Mouse (Mus musculus) embryonic facial prominence, embryonic 11.5 days (tissue): ENCODE results near the gene Tmed10. TPM values are rescaled to one million over a fixed set of nuclear protein-coding genes. Genes with fewer than 3 reads are reported as not detected.

Experiments
- ATAC-seq: fragments of 200-750 bp; cut with Nextera tagmentation; replicated peaks from 2 replicates; pipeline ENCODE4 v1.8.0; 2017; ENCODE audit warnings: low read depth; ENCODE audit not compliant: insufficient number of reproducible peaks, low FRiP score, low TSS enrichment
- DNase-seq: peaks from one replicate; pipeline ENCODE4 v3.0.0-alpha.2; 2015; ENCODE audit warnings: low spot score
- H3K27ac ChIP-seq: fragments of 300-500 bp; sonication (generic); replicated peaks from 2 replicates; pipeline ENCODE4 v1.5.1; 2014; ENCODE audit warnings: mild to moderate bottlenecking, low read depth, low read length, control low read depth
- H3K27me3 ChIP-seq: fragments of 300-500 bp; sonication (generic); 2 replicates; pipeline ENCODE4 v1.6.1; 2014; ENCODE audit warnings: mild to moderate bottlenecking, low read length, moderate library complexity, mixed read lengths; ENCODE audit not compliant: control insufficient read depth, insufficient read depth
- H3K36me3 ChIP-seq: fragments of 300-500 bp; sonication (generic); replicated peaks from 2 replicates; pipeline ENCODE4 v1.6.1; 2014; ENCODE audit warnings: low read depth, mild to moderate bottlenecking, low read length, moderate library complexity, mixed read lengths; ENCODE audit not compliant: control insufficient read depth, insufficient read depth
- H3K4me1 ChIP-seq: fragments of 300-500 bp; sonication (generic); 2 replicates; pipeline ENCODE4 v1.6.1; 2014; ENCODE audit warnings: low read length, mixed read lengths; ENCODE audit not compliant: control insufficient read depth, insufficient read depth
- H3K4me2 ChIP-seq: fragments of 300-500 bp; sonication (generic); 2 replicates; pipeline ENCODE4 v1.6.1; 2014; ENCODE audit warnings: low read depth, mild to moderate bottlenecking, control low read depth, low read length, moderate library complexity
- H3K4me3 ChIP-seq: fragments of 300-500 bp; sonication (generic); 2 replicates; pipeline ENCODE4 v1.5.1; 2014; ENCODE audit warnings: low read depth, low read length, control low read depth
- H3K9ac ChIP-seq: fragments of 300-500 bp; sonication (generic); replicated peaks from 2 replicates; pipeline ENCODE4 v1.6.1; 2014; ENCODE audit warnings: mild to moderate bottlenecking, control low read depth, low read length
- H3K9me3 ChIP-seq: fragments of 300-500 bp; sonication (generic); replicated peaks from 2 replicates; pipeline ENCODE4 v1.6.1; 2016; ENCODE audit warnings: mild to moderate bottlenecking, low read length, inconsistent platforms, mixed read lengths; ENCODE audit not compliant: control insufficient read depth
- WGBS: fragments of 180-500 bp; shearing (Covaris S2); extraction: QIAGEN DNeasy Blood & Tissue Kit; methylation state at CpG from one replicate; pipeline ENCODE4 v1.1.7; 2014; 5-methylcytosine and 5-hydroxymethylcytosine counted together
- polyA plus RNA-seq: library from polyadenylated mRNA; unstranded; fragments of >200 nt; fragmentation: Nextera tagmentation; extraction: Ambion mirVana; gene quantifications from 2 replicates; pipeline ENCODE4 v1.2.1, GENCODE M21; 2014

Gene Tmed10
- polyA plus RNA-seq, 1 experiment from 2014 or later = 297 TPM

DNA sequence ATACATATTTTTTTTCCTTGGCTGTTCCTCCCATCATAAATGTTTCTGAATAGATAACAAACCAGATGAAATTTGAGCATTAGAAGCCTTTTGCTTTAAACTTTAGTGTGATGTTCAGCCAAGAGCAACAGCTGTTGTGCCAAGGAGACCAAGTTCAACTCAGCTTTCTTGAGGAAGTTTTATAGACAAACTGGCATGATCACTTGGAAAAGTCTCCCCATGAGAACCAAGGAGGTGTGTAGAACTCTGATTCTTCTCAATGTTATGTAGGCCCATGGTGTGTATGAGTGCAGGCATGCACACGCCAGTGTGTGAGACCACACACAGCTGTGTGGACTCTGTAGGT is 75.8 kb downstream of the Tmed10 start:
- Histone ChIP-seq H3K9me3 (no peaks in the 10 kb centered on the region), H3K27ac (no peak overlapping the region), H3K27me3 (no peaks in the 10 kb centered on the region), H3K4me2 (no peak overlapping the region), H3K4me3 (no peak overlapping the region), H3K9ac (no peak overlapping the region), H3K4me1 (no peaks in the 10 kb centered on the region), H3K36me3 (peaks cover 8% of the 10 kb centered on the region)
- ATAC-seq (no peak), DNase-seq (no peak)
- WGBS = 82% methylated on average over 1 of the region's 1 CpGs

DNA sequence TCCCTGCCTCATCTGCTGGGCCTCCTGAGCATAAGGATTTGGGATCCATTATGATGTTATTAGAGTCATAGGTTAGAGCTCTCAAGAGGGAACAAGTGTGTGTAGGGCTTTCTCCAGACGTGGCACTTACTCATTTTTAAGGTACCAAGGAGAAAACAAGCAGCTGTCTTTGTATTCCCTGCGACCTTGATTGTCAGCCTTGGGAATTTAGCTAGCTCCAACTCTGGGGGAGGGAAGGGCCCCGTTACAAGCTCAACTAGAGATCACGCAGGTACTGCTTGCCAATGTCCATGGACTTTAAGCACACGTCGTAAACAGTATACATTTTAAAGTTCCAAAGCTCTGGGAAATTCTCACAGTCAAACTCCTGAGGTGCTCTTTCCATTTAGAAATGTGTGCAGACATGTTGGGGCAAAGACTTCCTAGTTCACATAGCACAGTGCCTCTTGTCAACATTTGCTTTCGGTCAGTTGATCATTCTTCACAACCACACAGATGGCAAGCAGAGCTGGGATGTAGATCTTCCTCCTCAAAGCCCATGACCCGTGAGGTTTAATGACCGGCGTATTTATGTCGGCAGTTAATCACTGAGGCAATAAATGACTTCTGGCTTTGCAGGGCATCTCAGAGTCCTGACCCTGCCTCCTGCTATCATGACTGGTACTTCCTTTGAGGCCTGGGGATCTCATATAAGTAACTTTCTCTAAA is 76.4 kb downstream of the Tmed10 start:
- Histone ChIP-seq H3K36me3 (peaks cover 6% of the 10 kb centered on the region), H3K27me3 (no peaks in the 10 kb centered on the region), H3K4me3 (no peak overlapping the region), H3K9me3 (no peaks in the 10 kb centered on the region), H3K4me1 (no peaks in the 10 kb centered on the region), H3K4me2 (no peak overlapping the region), H3K9ac (no peak overlapping the region), H3K27ac (no peak overlapping the region)
- 73% methylated on average over 11 of the region's 11 CpGs for WGBS
- ATAC-seq (no peak), DNase-seq (no peak)

DNA sequence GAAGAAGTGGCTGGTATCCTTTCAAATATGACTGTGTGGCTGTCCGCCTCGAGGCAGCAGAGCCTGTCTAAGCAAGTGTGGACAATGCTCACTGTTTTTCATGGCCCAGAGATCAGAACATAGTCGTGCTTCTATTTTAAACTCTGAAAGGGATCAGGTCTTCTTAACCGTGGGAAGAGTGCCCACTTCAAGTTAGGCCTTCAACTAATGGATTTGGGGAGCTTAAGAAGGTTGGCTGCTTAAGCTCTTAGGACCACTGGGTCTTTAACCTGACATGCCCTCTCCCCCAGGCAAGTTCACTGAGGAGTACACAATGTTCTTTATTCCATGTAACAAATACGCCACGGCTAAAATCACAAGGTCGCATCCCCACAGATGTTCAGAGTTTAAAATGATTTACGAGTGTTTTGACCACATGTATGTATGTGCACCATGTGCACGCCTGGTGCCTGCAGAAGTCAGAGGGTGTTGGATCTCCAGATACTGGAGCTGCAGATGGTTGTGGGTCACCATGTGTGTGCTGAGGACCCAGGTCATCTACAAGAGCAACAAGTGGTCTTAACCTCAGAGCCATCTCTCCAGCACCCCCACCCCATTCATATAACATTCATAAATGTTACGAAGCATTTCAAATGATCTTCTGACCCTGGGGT is 77.2 kb downstream of the Tmed10 start:
- H3K9me3 ChIP-seq = no peaks in the 10 kb centered on the region
- H3K27me3 ChIP-seq = no peaks in the 10 kb centered on the region
- H3K27ac ChIP-seq = no peak overlapping the region
- no peak overlapping the region for H3K4me2 ChIP-seq
- 69% methylated on average over 10 of the region's 10 CpGs for WGBS
- H3K9ac ChIP-seq = no peak overlapping the region
- no peaks in the 10 kb centered on the region for H3K4me1 ChIP-seq
- DNase-seq (no peak), ATAC-seq (no peak)
- H3K36me3 ChIP-seq = peaks cover 5% of the 10 kb centered on the region
- no peak overlapping the region for H3K4me3 ChIP-seq

DNA sequence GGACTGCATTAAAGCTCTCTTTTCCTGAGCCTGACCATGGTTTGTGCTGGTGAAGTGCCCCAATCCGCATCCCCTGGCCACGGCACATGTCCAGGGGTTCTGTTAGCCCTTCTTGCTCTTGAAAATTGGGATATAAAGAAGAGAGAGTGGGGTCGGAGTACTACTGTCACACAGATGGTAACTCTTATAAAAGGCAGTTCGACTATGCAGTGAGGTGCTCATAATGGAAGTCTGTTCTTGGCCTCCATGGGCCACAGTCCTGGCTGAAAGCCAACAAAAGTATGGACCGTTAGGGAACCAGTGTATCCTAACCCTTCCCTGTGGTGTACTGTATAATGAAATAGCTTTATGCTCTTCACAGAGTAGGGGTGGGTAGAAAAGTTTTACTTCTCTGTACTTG is 77.7 kb downstream of the Tmed10 start:
- Histone ChIP-seq H3K4me3 (no peak overlapping the region), H3K9ac (no peak overlapping the region), H3K27me3 (no peaks in the 10 kb centered on the region), H3K4me2 (no peak overlapping the region), H3K4me1 (no peaks in the 10 kb centered on the region), H3K27ac (no peak overlapping the region), H3K9me3 (no peaks in the 10 kb centered on the region), H3K36me3 (peaks cover 5% of the 10 kb centered on the region)
- WGBS = 68% methylated on average over 5 of the region's 5 CpGs
- ATAC-seq (no peak), DNase-seq (no peak)

DNA sequence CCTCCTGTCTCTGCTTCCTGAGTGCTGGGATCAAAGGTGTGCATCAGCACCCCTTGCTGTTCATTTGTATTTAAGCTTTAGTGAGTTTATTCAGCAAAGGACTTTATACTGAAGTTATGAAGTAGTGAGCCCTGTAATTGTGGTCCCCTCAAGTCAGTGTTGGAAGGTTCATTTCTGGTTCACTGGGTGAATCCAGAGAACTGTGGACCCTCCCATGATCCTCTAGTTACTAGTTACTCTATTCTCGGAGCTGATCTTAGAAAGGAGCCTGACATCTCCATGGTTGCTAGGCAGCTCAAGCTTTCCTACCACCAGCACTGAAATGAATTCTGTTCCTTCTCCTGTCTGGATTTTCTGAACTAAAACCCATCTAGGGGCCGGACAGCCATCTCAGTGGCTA is 79.1 kb downstream of the Tmed10 start:
- no peak overlapping the region for H3K4me2 ChIP-seq
- H3K9me3 ChIP-seq = no peaks in the 10 kb centered on the region
- H3K27me3 ChIP-seq = no peaks in the 10 kb centered on the region
- ATAC-seq (no peak), DNase-seq (no peak)
- no peak overlapping the region for H3K9ac ChIP-seq
- WGBS = 82% methylated on average over 2 of the region's 2 CpGs
- no peak overlapping the region for H3K4me3 ChIP-seq
- no peaks in the 10 kb centered on the region; the same call in 1 of the 2 replicates for H3K36me3 ChIP-seq
- H3K4me1 ChIP-seq = no peaks in the 10 kb centered on the region
- H3K27ac ChIP-seq = no peak overlapping the region

DNA sequence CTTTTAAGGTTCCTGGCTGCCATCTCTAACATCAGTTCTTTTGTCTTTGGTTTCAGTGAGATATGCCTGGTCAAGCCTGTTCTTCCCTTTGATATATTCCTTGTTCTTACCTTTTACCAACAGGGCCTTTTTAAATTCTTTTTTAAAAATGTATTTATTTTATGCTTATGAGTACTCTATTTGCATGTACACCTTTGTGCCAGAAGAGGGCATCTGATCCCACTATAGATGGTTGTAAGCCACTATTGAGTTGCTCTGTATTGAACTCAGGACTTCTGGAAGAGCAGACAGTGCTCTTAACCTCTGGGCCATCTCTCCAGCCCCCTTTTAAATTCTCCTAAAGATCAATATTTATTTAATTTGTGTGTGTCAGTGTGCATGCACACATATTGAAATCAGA is 81.7 kb downstream of the Tmed10 start:
- no peaks in the 10 kb centered on the region for H3K9me3 ChIP-seq
- no peak overlapping the region for H3K27ac ChIP-seq
- H3K9ac ChIP-seq = no peak overlapping the region
- ATAC-seq (no peak), DNase-seq (no peak)
- no peaks in the 10 kb centered on the region for H3K36me3 ChIP-seq
- H3K4me1 ChIP-seq = no peaks in the 10 kb centered on the region
- H3K4me3 ChIP-seq = no peak overlapping the region
- H3K27me3 ChIP-seq = no peaks in the 10 kb centered on the region
- no peak overlapping the region for H3K4me2 ChIP-seq

DNA sequence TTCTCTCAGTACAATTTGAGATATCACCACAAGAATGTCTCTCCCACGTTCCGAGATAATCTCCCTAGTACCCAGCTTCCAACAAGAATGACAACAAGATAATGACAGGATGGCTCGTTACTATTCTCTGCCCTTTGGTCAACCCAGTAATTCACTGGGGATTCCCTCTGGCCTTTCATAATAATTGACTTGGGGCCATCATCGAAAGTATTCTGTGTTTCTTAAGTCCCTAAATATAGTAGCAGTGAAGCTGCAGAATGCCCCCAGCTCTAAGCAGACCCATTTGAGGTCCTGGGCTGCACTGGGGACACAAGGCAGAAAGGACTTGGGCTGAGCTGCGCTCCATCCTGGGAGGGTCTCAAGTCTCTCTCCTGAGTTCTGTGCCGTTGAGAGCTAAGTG is 82.4 kb downstream of the Tmed10 start:
- no peaks in the 10 kb centered on the region for H3K36me3 ChIP-seq
- H3K27me3 ChIP-seq = no peaks in the 10 kb centered on the region
- ATAC-seq (no peak), DNase-seq (no peak)
- H3K27ac ChIP-seq = no peak overlapping the region
- H3K4me2 ChIP-seq = no peak overlapping the region
- no peak overlapping the region for H3K4me3 ChIP-seq
- H3K9ac ChIP-seq = no peak overlapping the region
- H3K9me3 ChIP-seq = no peaks in the 10 kb centered on the region
- 65% methylated on average over 6 of the region's 6 CpGs for WGBS
- H3K4me1 ChIP-seq = no peaks in the 10 kb centered on the region

DNA sequence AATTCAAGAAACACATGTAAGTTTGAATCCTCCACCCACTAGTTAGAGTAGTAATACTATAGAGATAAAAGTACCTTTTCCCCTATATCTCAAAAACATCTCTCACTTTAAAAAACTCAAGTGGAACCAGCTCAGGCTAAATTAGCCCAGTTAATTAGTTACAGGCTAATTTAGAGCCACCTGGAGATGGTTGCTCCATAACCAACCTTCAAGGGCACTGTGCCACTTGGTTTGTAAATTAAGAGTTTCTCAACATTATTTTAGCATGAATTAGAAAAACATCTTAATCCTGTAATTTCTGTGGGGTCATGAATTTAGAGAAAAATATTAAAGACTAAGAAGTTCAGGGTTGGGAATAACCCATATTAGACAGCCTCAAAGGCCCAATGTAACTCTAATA is 83.1 kb downstream of the Tmed10 start:
- Histone ChIP-seq H3K36me3 (no peaks in the 10 kb centered on the region), H3K9me3 (no peaks in the 10 kb centered on the region), H3K27me3 (no peaks in the 10 kb centered on the region), H3K4me3 (no peak overlapping the region), H3K9ac (no peak overlapping the region), H3K4me1 (no peaks in the 10 kb centered on the region), H3K27ac (no peak overlapping the region), H3K4me2 (no peak overlapping the region)
- ATAC-seq (no peak), DNase-seq (no peak)
